Mouse (Mus musculus) adrenal gland, postnatal 14 days (tissue): ENCODE results near the gene Dap3. TPM values are rescaled to one million over a fixed set of nuclear protein-coding genes. Genes with fewer than 3 reads are reported as not detected.
"Not testable (repeated sequence)": the region's sequence is repeated elsewhere in the genome, so short reads cannot be mapped to it uniquely, and the experiment has no call there.

ENCODE experiments used
- DNase-seq: peaks from one replicate; pipeline ENCODE4 v3.0.0; 2021; ENCODE audit warnings: mixed read lengths
- long read RNA-seq, 2 experiments: library from polyadenylated mRNA; stranded (forward); transcript quantifications; one replicate each; pipeline ENCODE4 v2.0.0; 2021
- total RNA-seq: library from RNA; stranded (reverse); gene quantifications from 2 replicates; pipeline ENCODE4 v1.2.3, GENCODE M21; 2021

Dap3 gene
- total RNA-seq, result 116 TPM in 2 replicates
- long read RNA-seq, experiment 1, full-length matches to known transcripts, result 64 of 83 reads
- long read RNA-seq, experiment 1, partial matches to known transcripts, result 4 of 83 reads
- long read RNA-seq, experiment 1, other reads (novel, unspliced or antisense), result 15 of 83 reads
- long read RNA-seq, experiment 2, full-length matches to known transcripts, result 46 of 63 reads
- long read RNA-seq, experiment 2, partial matches to known transcripts, result 8 of 63 reads
- long read RNA-seq, experiment 2, other reads (novel, unspliced or antisense), result 9 of 63 reads

DNA sequence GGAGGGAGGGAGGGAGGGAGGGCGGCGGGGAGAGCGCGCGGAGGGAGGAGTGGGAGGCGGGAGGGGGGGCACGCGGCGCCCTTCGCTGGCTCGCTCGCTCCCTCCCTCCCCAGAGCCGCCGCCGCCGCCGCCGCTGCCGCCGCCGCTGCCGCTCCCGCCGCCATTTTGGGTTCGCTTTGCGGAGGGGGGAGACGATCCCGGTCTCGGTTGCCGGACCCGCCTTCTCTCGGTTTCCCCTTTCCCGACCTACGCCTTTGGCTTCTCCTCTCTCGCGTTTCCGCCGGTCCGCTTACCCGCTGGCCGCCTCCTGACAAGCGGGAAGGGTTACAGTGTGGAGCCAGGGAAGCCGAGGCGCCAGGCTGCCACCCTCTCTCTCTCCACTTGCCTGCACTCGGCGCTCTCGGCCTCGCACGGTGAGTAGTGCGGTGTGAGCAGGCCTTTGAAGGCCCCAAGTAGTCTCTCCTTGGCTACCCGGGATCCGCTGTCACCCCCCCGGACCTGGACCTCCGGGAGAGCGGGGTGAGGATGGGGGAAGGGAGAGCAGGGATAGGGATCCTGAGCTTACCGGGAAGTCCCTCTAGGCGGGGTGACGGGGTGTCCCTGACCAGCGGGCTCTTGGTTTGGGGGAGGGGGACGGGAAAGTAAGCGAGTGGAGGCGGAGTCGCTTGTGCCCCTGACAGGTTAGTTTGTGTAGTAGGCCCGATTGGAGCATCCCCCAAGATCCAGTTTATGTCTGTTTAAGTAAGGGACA, at the start of gene Dap3, which contains the start of gene Ash1l:
TSS of gene Dap3 (minus strand) at position 606 of the 751 bp plus-strand sequence.
TSS of gene Ash1l (plus strand) at position 47 of the 751 bp plus-strand sequence.
- peak; percentile 91 for DNase-seq

DNA sequence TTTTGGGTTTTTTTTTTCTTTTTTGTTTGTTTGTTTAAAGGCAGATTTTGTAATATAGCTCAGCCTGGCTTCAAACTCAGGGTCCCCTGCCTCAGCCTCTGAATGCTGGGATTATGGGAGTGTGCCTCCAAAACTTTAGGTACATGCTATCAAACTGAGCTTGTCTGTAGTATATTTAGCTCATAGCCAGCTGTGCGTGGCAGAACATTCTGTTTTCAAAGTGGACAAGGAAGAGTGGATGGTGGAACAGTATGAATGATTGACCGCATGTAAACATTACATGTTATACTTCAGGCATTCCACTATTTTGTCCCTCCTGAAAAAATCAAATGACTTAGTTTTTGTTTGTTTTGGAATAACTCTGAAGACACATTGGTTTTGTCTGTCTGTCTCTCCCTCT, 41.8 kb upstream of the Dap3 start:
- DNase-seq, result no peak

DNA sequence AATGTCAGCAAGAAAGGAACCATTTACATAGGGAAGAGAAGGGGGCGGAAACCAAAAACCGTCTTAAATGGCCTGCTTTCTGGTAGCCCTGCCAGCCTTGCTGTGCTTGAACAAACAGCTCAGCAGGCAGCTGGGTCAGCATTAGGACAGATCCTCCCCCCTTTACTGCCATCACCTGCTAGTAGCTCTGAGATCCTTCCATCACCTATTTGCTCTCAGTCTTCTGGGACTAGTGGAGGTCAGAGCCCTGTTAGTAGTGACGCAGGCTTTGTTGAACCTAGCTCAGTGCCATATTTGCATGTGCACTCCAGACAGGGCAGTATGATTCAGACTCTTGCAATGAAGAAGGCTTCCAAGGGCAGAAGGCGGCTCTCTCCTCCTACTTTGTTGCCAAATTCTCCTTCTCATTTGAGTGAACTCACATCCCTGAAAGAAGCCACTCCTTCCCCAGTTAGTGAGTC, 33.0 kb upstream of the Dap3 start:
- peak; percentile 56 for DNase-seq

DNA sequence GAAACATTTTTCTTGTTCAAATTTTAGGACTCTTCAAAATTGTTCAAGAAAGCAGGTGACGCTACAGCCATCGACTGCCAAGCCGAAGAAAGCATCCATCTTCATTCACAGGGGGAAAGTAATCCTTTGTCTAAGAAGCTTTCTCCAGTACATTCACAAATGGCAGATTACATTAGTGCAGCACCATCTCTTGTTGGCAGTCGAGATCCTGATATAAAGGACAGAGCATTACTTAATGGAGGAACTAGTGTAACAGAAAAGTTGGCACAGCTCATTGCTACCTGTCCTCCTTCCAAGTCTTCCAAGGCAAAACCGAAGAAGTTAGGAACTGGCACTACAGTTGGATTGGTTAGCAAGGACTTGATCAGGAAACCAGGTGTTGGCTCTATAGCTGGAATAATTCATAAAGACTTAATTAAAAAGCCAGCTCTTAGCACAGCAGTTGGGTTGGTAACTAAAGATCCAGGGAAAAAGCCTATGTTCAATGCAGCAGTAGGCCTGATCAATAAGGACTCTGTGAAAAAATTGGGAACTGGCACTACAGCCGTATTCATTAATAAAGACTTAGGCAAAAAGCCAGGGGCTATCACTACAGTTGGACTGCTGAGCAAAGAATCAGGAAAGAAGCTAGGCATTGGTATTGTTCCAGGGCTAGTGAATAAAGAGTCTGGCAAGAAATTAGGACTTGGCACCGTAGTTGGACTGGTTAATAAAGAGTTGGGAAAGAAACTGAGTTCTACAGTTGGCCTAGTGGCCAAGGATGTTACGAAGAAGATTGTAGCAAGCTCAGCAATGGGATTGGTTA, 30.4 kb upstream of the Dap3 start:
- peak; percentile 18 for DNase-seq

DNA sequence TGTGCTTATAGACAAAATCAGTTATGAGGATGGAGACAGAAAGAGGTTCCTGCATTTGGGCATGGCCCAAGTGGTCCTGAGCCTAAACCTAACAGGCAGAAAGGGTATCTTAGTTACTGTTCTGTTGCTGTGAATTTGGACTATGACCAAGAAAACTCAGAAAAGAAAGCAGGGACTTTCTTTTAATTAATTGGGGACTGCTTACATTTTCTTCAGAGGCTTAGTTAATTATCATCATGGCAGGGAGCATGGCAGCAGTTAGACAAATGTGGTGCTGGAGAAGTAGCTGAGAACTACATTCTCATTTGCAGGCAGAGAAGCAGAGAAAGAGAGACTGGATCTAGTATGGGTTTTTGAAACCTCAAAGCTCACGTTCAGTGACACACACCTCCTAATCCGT, 24.0 kb upstream of the Dap3 start:
- DNase-seq, result no peak

DNA sequence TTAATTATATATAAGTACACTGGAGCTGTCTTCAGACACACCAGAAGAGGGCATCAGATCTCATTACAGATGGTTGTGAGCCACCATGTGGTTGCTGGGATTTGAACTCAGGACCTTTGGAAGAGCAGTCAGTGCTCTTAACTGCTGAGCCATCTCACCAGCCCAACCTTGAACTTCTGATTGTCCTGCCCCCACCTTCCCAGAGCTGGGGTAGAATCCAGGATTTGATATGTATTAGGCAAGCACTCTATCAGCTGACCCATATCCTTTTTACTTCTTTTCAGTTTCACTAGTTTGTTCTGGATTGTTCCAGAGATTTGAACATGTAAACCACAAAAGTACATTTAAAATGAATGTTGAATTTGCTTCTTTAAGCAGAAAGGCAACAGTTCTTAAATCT, 12.2 kb upstream of the Dap3 start:
- not testable (repeated sequence) for DNase-seq

DNA sequence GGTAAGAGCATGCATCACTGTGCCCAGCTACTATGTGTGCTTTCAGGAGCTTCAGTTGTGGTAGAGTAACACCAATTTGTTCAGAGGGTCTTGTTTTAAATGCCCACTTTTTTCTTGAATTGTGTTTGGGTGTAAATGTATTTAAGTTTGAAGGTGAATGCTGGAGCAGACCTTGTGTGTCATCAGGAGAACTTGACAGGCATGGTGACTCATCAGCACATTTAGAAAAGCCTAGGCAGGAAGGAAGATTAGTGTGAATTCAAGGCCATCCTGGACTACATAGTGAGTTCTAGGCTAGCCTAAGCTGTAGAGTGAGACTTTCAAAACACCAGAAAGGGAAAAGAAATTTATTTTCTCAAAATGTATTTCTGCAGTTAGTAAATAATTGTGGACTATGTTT, 2.8 kb upstream of the Dap3 start:
- no peak for DNase-seq

DNA sequence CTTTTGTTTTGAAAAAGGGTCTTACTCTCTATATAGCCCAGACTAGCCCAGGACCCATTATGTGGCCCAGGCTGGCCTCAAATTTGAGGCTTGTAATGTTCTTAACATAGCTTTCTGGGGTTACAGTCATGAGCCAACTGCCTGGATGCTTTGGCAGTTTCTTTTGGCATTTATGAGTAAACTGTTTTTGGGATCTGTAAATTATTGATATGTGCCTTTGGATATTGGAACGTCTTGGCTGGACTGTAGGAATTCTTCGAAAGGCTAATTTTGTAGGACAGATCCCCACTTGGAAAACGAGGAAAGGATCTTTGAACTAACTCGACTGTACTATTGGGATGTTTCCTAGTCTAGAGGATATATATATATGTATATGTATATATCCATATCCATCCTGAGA, 2.3 kb upstream of the Dap3 start:
- DNase-seq, result no peak

DNA sequence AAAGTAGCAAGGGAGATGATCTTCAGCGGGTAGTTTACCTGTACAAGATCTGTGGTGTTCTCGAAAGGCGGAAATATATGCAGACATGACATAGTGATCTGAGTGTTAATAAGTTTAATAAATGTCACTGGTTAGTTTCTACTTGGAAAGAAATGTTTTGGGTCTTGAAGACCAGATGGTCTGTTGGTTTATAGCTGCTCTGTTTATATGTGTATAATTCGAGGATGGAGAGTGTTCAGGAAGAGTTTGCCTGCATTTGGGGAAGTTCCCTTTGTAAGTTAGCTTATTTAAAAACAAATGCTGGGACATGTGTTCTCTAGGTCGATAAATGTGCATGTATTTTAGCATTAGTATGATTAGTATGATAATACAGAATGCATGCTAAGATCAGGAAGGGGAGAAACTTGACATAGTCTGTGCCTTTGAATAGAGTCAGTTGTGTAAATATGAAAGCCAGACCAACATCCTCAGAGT, 383 bp upstream of the Dap3 start:
- DNase-seq, result no peak

DNA sequence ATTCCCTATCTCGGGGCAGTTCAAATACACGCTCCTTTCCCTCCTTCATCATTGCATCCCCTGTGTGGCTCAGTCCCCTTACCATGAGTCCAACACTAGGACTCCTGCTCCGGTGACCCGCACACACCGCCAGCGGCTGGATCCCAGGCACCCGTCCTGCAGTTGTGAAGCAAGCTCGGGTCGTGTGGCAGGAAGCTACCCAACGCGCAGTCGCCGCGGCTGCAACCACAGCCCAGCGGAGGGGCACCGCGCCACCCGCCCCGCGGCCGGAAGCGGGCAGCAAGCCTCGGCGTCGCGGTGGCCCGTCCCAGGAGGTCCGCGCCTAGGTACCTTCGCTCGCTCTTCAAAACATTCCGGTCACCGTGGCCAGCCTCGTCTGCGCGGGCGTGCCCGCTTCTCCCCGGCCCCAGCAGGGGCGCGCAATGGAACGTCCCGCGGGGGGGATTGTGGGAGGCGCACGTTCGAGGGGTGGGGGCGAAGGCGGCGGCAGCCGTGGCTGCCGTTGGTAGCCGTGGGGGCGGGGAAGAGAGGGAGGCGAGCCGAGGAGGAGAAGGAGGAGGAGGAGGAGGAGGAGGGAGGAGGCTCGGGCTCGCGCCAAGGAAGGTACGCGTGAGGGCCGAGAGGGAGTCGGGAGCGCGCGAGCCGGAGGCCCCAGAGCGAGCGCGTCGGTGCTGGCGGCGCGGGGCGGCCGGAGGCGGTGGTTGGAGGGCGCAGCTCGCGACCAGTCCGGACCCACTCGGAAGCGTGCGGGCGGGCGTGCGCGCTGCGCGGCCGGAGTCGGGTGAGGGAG, 1.0 kb downstream of the Dap3 start:
- DNase-seq, result peak; percentile 97

DNA sequence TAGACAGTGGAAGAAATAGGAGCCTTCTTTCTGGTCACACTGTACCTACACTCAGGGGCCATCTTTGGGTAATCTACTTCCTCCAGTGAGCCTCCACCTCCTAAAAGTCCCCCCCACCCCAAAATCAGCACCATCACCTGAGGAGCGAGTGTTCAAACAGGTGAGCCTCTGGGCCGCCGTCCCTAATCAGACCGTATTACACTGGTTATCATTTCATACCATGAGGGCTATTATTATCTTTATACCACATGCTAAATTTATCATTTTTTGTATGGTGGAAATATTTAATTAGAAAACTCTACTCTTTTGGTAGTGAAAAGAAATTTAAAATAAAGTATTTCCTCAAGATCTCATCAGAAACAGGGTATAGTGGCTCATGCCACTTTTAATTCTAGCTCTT, 6.9 kb downstream of the Dap3 start:
- no peak for DNase-seq

DNA sequence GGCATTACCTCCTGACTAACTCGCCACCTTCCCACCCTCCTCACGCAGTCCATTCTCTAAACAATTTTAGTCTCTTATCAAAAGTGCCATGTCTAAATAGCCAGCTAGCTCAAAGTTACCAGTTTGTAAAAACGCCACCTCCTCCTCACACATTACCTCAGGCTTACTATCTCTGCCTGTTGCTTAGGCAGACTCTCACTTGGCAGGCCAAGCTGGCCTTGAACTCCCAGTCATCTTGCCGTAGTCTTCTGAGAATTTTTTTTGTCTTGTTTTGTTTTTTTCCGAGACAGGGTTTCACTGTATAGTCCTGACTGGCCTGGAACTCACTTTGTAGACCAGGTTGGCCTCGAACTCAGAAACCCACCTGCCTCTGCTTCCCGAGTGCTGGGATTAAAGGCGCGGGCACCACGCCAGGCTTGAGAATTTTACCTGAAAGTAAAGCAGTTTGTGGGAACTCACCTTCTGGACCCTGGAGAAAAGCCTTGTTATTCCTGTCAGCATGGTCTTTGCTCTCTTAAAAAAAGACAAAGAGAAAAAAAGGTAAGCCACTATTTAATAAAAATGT, 8.6 kb downstream of the Dap3 start:
- peak; percentile 54 for DNase-seq

DNA sequence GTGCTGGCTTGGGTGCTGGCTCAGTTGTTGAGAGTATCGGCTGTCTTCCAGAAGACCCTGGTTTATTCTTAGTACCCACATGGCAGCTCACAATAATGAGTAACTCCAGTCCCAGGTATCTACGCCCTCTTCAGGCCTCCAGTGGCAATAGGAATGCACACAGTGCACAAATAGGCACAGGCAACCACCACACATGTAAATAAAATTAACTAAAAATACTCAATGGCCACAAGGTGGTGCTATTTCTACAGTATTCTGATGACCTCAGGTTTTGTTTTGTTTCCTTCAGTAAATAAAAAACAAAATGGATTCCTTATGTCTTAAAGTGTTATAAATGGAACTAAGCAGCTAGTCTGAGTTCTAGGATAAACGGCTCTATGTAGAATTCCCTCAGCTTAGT, 11.2 kb downstream of the Dap3 start:
- DNase-seq, result peak; percentile 32

DNA sequence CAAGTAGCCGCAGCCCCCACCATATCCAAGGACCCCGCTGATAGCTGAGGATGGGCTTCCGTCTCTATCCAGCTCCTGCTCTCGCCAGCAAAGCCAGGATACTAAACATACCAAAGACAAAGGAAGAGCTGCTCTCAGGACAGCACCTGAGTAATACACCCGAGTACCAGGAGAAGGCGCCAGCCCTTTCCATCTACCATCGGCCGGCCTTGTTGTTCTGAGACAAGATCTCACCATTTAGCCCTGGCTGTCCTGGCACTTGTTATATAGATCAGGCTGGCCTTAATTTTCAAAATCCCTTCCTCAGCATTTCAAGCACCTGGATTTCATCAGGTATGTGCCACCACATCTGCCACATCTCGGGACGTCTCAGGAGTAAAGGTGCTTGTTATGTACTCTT, 11.9 kb downstream of the Dap3 start:
- DNase-seq, result no peak

DNA sequence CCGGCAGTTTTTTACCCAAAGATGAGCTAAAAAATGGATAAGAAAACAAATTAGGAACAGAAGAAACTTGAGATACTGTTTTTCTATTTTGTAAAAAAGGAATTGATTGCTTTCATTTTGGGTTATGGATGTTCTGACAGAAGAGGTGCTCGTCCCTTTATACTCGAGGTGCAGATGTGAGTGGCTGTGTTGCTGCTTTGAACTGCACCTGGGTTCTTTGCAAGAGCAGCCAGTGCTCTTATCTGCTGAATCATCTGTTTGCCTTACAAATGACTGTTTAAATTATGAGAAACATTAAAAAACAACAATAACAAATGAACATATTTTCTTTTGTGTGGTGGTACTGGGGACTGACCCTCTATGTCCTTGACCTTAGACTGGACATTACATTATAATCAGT, 21.5 kb downstream of the Dap3 start:
- DNase-seq, result no peak

DNA sequence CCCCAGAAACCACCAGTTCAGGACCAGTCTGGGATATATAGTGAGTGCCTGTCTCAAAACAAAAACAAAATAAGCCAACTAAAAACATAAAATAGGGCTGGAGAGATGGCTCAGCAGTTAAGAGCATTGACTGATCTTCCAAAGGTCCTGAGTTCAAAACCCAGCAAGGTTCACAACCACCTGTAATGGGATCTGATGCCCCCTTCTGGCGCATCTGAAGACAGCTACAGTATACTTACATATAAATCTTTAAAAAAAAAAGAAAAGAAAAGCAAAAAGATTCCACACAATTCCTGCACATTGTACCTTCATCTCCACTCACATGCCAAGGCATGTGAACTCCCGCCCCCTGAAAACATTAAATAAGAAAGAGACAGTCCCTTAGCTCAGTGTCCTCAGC, 25.3 kb downstream of the Dap3 start:
- DNase-seq, result no peak

DNA sequence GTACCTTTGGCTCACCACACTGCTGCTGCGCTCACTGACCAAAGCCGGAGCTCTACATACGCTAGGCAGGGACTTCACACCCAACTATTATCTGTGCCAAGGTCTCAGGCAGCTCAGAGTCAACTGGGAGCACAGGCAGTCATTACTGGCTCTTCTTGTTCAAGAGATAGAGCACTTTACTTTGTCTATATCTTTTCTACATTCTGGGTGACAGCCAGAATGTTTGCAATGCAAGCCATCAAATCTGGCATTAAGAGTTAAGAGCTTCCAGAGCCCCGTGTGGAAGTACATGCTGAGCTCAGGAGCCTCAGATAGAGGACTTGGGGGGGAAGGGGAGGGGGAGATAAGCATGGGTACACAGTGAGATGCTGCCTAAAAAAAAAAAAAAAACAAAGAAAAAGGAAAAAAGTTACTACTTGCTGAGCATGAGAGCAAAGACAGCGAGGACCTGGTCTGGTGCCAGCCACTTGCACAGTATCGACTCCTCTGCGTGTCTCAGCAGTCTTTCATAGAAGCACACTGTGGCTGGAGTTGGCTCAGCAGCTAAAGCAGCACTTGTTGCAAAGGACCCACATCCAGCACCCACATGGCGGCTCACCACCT, 26.9 kb downstream of the Dap3 start:
- peak; percentile 73 for DNase-seq

DNA sequence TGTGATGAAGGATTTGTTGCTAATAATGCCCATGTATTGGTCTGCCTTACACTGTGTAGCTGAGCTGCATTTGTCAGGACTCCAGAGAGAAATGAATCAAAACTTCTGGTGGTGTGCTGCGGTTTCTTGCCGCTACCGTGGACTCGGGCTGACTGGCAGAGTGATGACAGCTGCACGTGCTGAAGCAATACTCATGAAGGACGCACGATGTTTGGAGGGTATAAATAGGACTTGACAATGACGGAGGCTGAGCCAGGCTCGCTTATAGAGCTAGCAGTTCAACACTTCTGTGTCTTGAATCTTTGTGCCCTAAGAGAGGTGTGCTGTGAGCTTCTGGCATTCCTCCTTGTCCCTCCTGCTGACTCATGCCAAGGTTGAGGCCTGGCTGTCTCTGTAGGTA, 29.6 kb downstream of the Dap3 start:
- DNase-seq, result peak; percentile 25

DNA sequence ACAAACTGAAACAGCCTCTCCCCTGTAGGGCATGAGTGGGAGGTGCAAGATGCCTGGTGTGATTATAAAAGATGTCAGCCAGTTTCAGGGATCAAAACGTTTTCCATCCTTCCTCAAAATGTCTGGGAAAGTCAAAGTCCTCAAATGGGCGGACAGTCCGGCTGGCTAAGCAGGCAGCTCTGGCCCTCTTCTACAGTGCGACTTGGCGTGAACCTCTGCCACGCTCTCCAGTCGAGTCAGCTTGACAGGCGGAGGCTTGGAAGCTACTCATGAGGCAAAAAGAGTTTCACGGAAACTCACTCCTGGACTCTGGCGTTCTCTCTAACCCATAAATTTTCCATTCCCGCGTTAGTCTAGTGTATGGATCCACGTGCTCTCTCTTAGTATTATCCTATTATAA, 32.0 kb downstream of the Dap3 start:
- DNase-seq, result no peak

DNA sequence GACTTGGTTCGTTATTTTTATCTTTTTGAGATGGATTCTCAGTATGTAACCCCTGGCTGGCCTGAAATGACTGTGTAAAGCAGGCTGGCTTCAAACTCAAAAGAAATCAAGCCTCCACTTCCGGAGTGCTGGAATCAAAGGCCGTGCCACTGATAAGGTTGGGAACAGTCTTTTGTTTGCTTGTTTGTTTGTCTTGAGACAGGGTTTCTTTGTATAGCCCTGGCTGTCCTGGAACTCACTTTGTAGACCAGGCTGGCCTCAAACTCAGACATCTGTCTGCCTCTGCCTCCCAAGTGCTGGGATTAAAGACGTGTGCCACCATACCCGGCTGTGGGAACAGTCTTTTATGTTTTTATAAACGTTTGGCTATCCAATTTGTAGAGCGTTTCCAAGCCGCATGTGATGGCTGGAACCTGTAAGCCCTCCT, 36.6 kb downstream of the Dap3 start:
- DNase-seq, result no peak
